Mouse (Mus musculus): ENCODE measurements around the gene Ltf.

DNA sequence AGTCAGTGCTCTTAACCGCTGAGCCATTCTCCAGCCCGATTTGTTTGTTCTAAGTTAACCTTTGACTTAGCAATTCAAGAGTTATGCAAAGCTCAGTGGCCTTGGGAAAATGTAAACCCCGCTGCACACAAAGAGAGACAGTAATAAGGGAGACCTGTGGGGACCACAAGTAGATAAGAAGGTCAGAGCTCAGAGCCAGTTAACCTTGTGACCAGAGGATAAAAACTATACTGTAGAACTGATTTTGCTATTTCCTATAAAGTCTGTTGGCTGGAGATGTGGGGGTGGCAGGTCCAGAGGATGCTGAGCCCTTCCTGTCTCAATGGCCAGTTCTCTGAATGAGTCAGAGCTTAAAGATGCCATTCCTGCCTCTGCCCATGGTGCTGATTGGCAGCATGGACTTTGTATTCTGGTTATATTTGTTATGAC lies 25.8 kb upstream of the Ltf start:
- TF ChIP-seq CTCF (IDR thresholded peaks at IDR 0.05; ENCODE audit: borderline replicate concordance, extremely low read depth, insufficient read depth, insufficient read length), result no peak
- no peak for TF ChIP-seq POLR2A (IDR thresholded peaks at IDR 0.05; ENCODE audit: borderline replicate concordance, extremely low read depth, insufficient read depth, insufficient read length, poor library complexity, severe bottlenecking)

Measured in brain, embryonic 14.5 days (tissue).